Mouse (Mus musculus) hindbrain, postnatal 0 days (tissue): Measurements from ENCODE around the gene Tiparp. TPM values are rescaled to one million over a fixed set of nuclear protein-coding genes. Genes with fewer than 3 reads are reported as not detected.

ENCODE experiments used
- ATAC-seq: fragments of 200-750 bp; cut with Nextera tagmentation; 2 replicates; pipeline ENCODE4 v1.8.0; 2017; ENCODE audit warnings: mild to moderate bottlenecking, moderate TSS enrichment, moderate library complexity
- DNase-seq: peaks from one replicate; pipeline ENCODE4 v3.0.0-alpha.2; 2015; ENCODE audit warnings: low spot score
- H3K27ac ChIP-seq: fragments of 300-500 bp; sonication (generic); 2 replicates; pipeline ENCODE4 v1.5.1; 2014; ENCODE audit warnings: mild to moderate bottlenecking
- H3K27me3 ChIP-seq: fragments of 300-500 bp; sonication (generic); 2 replicates; pipeline ENCODE4 v1.6.1; 2014; ENCODE audit warnings: low read length, mixed read lengths; ENCODE audit not compliant: insufficient read depth
- H3K36me3 ChIP-seq: fragments of 300-500 bp; sonication (generic); 2 replicates; pipeline ENCODE4 v1.6.1; 2014; ENCODE audit warnings: low read length, mixed read lengths; ENCODE audit not compliant: insufficient read depth
- H3K4me1 ChIP-seq: fragments of 300-500 bp; sonication (generic); 2 replicates; pipeline ENCODE4 v1.6.1; 2014; ENCODE audit warnings: antibody characterized with exemption, low read length, mixed read lengths; ENCODE audit not compliant: insufficient read depth
- H3K4me2 ChIP-seq: fragments of 300-500 bp; sonication (generic); 2 replicates; pipeline ENCODE4 v1.6.1; 2014; ENCODE audit warnings: low read depth, mild to moderate bottlenecking, low read length, moderate library complexity, mixed read lengths
- H3K4me3 ChIP-seq: fragments of 300-500 bp; sonication (generic); 2 replicates; pipeline ENCODE4 v1.5.1; 2014; ENCODE audit warnings: low read length
- H3K9ac ChIP-seq: fragments of 300-500 bp; sonication (generic); replicated peaks from 2 replicates; pipeline ENCODE4 v1.6.1; 2014; ENCODE audit warnings: mild to moderate bottlenecking, low read length, moderate library complexity, mixed read lengths
- H3K9me3 ChIP-seq: fragments of 300-500 bp; sonication (generic); 2 replicates; pipeline ENCODE4 v1.6.1; 2016; ENCODE audit warnings: low read length, mixed read lengths
- CTCF ChIP-seq: IDR thresholded peaks from 2 replicates; pipeline ENCODE4 v1.5.1; 2016; ENCODE audit warnings: antibody characterized with exemption, control low read depth, low read depth
- WGBS: fragments of 180-500 bp; shearing (Covaris S2); extraction: QIAGEN DNeasy Blood & Tissue Kit; methylation state at CpG from one replicate; pipeline ENCODE4 v1.1.7; 2014; 5-methylcytosine and 5-hydroxymethylcytosine counted together
- polyA plus RNA-seq: library from polyadenylated mRNA; unstranded; fragments of >200 nt; fragmentation: Nextera tagmentation; extraction: Ambion mirVana; gene quantifications from 2 replicates; pipeline ENCODE4 v1.2.1, GENCODE M21; 2015
- total RNA-seq: library from RNA; depleted of rRNA; stranded (reverse); fragments of >200 nt; gene quantifications from 2 replicates; pipeline ENCODE4 v1.2.3, GENCODE M21; 2014

The Tiparp gene
- total and polyA plus RNA-seq, 2 experiments from 2014 or later: 22.0 to 23.7 TPM

DNA sequence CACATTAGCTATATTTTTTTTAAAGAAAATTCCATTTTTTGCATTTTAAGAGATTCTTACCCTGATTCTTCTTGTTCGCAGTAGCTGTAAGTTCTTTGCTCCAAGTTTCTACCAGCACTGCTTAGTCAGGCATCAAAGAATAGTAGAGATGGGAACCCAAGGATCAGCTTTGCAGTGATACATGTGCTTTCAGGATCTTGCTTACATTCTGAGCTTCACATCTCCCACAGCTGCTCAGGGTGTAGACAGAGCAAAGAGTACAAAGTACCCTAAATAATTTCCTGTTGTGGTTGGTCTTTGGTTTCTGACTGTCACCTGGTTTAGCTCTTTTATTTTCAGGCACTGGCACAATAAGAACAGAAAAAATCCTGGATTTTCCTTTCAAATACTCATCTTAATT, 9.1 kb downstream of the Tiparp start:
- H3K9me3 ChIP-seq: no peaks in the 10 kb centered on the region
- no peaks in the 10 kb centered on the region for H3K36me3 ChIP-seq
- TF ChIP-seq CTCF: no peak
- H3K27me3 ChIP-seq: no peaks in the 10 kb centered on the region
- no peak overlapping the region for H3K4me3 ChIP-seq
- no peak overlapping the region for H3K4me2 ChIP-seq
- H3K27ac ChIP-seq: no peak overlapping the region
- ATAC-seq: no peak
- WGBS: 84% methylated on average over 1 of the region's 1 CpGs
- H3K9ac ChIP-seq: no peak overlapping the region
- peaks cover 3% of the 10 kb centered on the region; the same call in 1 of the 2 replicates for H3K4me1 ChIP-seq
- DNase-seq: no peak

DNA sequence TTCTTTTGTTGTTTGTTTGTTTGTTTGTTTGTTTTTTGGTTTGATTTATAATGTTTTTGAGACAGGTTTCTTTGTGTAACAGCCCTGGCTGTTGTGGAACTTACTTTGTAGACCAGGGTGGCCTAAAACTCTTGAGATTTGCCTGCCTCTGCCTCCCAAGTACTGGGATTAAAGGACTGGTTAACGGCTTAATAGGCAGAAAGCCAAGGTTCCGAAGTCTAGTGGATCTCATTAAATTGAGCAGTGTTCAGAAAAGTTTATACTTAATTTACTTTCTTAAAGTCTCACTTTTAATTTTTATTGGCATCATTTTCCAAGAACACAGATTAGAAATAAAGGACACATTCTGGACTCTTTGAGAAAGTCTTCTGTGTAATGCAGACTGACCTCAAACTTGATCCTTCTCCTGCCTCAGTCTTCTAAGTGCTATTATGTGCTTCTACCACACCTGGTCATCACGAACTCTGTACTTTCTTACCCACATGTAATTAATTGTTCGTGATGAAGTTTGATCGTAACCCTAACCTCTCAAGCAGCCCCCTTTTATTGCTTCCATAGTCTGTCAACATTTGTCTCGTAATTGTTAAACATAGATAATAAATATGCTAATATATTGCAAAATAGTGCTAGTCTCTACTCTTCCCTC, 12.8 kb downstream of the Tiparp start:
- no peak overlapping the region for H3K4me2 ChIP-seq
- ATAC-seq (no peak), DNase-seq (no peak)
- no peaks in the 10 kb centered on the region for H3K27me3 ChIP-seq
- H3K9me3 ChIP-seq: no peaks in the 10 kb centered on the region
- H3K9ac ChIP-seq: no peak overlapping the region
- H3K4me1 ChIP-seq: no peaks in the 10 kb centered on the region
- WGBS: 92% methylated on average over 6 of the region's 6 CpGs
- no peaks in the 10 kb centered on the region for H3K36me3 ChIP-seq
- no peak overlapping the region for H3K4me3 ChIP-seq
- H3K27ac ChIP-seq: no peak overlapping the region
- no peak for TF ChIP-seq CTCF

GRCm38 (mm10) chr3:65541552-65541935, 13.3 kb downstream of the Tiparp start:
- Histone ChIP-seq H3K9me3 (no peaks in the 10 kb centered on the region), H3K4me1 (no peaks in the 10 kb centered on the region), H3K4me3 (no peak overlapping the region), H3K27ac (no peak overlapping the region), H3K9ac (no peak overlapping the region), H3K27me3 (no peaks in the 10 kb centered on the region), H3K4me2 (no peak overlapping the region), H3K36me3 (no peaks in the 10 kb centered on the region)
- ATAC-seq (no peak), DNase-seq (no peak)
- WGBS: 61% methylated on average over 4 of the region's 4 CpGs
- no peak for TF ChIP-seq CTCF

- H3K4me1 ChIP-seq: no peaks in the 10 kb centered on the region
- H3K9me3 ChIP-seq: no peaks in the 10 kb centered on the region
- H3K4me3 ChIP-seq: no peak overlapping the region
- no peak overlapping the region for H3K27ac ChIP-seq
- peaks cover 3% of the 10 kb centered on the region; the same call in 1 of the 2 replicates for H3K36me3 ChIP-seq
- H3K27me3 ChIP-seq: no peaks in the 10 kb centered on the region
- H3K9ac ChIP-seq: no peak overlapping the region
- H3K4me2 ChIP-seq: no peak overlapping the region
- no peak for TF ChIP-seq CTCF
- DNase-seq (no peak), ATAC-seq (no peak)
- 76% methylated on average over 6 of the region's 6 CpGs for WGBS
These were observed 21.6 kb downstream of the Tiparp start for GRCm38 (mm10) chr3:65549785-65550184.

DNA sequence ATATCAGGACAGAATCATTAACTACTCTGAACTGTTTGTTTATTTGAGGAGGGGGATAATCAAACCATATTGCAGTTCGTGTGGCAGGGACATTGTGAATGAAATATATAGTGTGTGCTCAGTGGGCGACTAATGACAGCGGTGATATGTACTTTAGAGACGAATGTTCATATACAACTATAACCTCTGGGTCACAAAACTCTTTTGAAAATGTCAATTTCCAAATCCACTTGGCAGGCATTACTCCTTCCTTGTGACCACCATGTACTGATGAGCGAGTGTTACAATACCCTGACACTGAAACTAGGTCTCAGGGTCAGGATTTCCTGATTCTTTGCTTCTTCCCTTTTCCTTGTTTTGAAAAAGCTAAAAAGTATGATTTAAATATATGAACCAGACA, 22.9 kb downstream of the Tiparp start:
- TF ChIP-seq CTCF: no peak
- Histone ChIP-seq H3K4me2 (no peak overlapping the region), H3K27me3 (no peaks in the 10 kb centered on the region), H3K27ac (no peak overlapping the region), H3K4me1 (no peaks in the 10 kb centered on the region), H3K4me3 (no peak overlapping the region), H3K36me3 (peaks cover 3% of the 10 kb centered on the region; the same call in 1 of the 2 replicates), H3K9ac (no peak overlapping the region), H3K9me3 (no peaks in the 10 kb centered on the region)
- 61% methylated on average over 5 of the region's 5 CpGs for WGBS
- DNase-seq: no peak
- no peak for ATAC-seq

GRCm38 (mm10) chr3:65554633-65555032, 26.4 kb downstream of the Tiparp start:
- Histone ChIP-seq H3K9me3 (no peaks in the 10 kb centered on the region), H3K9ac (no peak overlapping the region), H3K27me3 (no peaks in the 10 kb centered on the region), H3K4me2 (no peak overlapping the region), H3K27ac (no peak overlapping the region), H3K4me3 (no peak overlapping the region), H3K4me1 (0 out of 2 replicates have a peak, but pooled peaks cover 4% of the 10 kb centered on the region), H3K36me3 (peaks cover 3% of the 10 kb centered on the region; the same call in 1 of the 2 replicates)
- ATAC-seq: no peak
- 99% methylated on average over 2 of the region's 2 CpGs for WGBS
- no peak for DNase-seq
- no peak for TF ChIP-seq CTCF

GRCm38 (mm10) chr3:65558679-65559078, 30.5 kb downstream of the Tiparp start:
- Histone ChIP-seq H3K4me3 (no peak overlapping the region), H3K9me3 (no peaks in the 10 kb centered on the region), H3K36me3 (no peaks in the 10 kb centered on the region; the same call in 1 of the 2 replicates), H3K27ac (no peak overlapping the region), H3K9ac (no peak overlapping the region), H3K27me3 (no peaks in the 10 kb centered on the region), H3K4me2 (no peak overlapping the region), H3K4me1 (0 out of 2 replicates have a peak, but pooled peaks cover 4% of the 10 kb centered on the region)
- ATAC-seq (0 out of 2 replicates have a peak, but pooled peaks have one; percentile 24), DNase-seq (no peak)
- no peak for TF ChIP-seq CTCF
- WGBS: 62% methylated on average over 4 of the region's 4 CpGs
